Mouse (Mus musculus): ENCODE results near the gene Eef2.
"Not testable (repeated sequence)": the region's sequence is repeated elsewhere in the genome, so short reads cannot be mapped to it uniquely, and the experiment has no call there.

Eef2 gene

GRCm38 (mm10) chr10:81201807-81202758, 25.7 kb downstream of the Eef2 start, which contains the start of gene Nmrk2:
Nmrk2 (minus strand) TSS chr10:81202051.
- no peak for DNase-seq (ENCODE audit: low spot score)

GRCm38 (mm10) chr10:81202978-81203720, 26.7 kb downstream of the Eef2 start:
- DNase-seq (ENCODE audit: low spot score), result no peak

GRCm38 (mm10) chr10:81204137-81204536, 27.7 kb downstream of the Eef2 start:
- no peak for DNase-seq (ENCODE audit: low spot score)

DNA sequence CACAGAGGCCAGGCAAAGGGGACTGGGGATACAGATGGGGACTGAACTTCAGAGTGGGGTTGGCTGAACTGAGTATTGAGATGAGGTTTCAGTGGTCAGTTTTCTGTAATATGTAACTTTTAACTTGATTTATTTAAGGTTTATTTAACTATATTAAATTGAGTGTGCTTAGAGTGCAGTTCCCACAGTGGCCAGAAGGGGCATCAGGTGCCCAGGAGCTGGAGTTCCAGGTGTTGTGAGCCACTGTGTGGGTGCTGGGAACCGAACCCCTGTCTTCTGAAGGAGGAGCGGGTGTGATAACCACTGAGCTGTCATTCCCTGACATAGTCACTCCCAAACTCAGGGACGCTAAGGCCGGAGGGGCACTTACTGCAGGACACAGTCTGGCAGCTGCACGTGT, 33.7 kb downstream of the Eef2 start:
- no peak for DNase-seq (ENCODE audit: low spot score)

DNA sequence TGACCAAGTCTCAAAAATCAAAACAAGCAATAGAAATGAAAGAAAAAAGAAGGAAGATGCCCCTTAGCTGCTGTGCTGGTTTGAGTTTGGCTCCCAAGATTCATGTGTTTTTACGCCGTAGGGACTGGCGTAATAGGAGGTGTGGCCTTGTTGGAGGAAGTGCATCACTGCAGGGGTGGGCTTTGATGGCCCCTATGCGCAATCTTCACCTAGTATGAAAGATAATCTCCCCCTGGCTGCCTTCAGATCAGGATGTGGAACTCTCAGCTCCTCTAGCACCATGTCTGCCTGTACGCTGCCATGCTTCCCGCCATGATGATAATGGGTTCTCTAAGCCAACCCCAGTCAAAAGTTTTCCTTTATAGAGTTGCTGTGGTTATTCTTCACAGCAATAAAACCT, 39.8 kb downstream of the Eef2 start:
- no peak for DNase-seq (ENCODE audit: low spot score)

- no peak for DNase-seq (ENCODE audit: low spot score)
These were observed 40.4 kb downstream of the Eef2 start for GRCm38 (mm10) chr10:81216810-81217209.

GRCm38 (mm10) chr10:81217267-81217666, 40.8 kb downstream of the Eef2 start:
- not testable (repeated sequence) for DNase-seq (ENCODE audit: low spot score)

- DNase-seq (ENCODE audit: low spot score), result peak; percentile 71
These were observed 41.5 kb downstream of the Eef2 start for GRCm38 (mm10) chr10:81217964-81218363.

- no peak for DNase-seq (ENCODE audit: low spot score)
These were observed 45.1 kb downstream of the Eef2 start for GRCm38 (mm10) chr10:81221402-81222015.

DNA sequence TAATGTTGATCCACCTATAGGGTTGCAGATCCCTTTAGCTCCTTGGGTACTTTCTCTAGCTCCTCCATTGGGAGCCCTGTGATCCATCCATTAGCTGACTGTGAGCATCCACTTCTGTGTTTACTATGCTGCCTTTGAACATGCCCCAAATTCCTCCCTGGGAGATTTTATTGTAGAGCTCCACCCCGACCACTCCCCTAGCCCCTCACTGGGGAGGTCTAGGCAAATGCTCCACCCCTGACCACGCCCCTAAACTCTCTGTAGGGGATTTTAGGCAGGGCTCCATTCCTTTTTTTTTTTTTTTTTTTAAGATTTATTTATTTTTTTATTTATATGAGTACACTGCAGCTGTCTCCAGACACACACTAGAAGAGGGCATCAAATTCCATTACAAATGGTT, 47.3 kb downstream of the Eef2 start:
- DNase-seq (ENCODE audit: low spot score), result not testable (repeated sequence)

GRCm38 (mm10) chr10:81229735-81230437, 53.5 kb downstream of the Eef2 start:
- DNase-seq (ENCODE audit: low spot score), result no peak

DNA sequence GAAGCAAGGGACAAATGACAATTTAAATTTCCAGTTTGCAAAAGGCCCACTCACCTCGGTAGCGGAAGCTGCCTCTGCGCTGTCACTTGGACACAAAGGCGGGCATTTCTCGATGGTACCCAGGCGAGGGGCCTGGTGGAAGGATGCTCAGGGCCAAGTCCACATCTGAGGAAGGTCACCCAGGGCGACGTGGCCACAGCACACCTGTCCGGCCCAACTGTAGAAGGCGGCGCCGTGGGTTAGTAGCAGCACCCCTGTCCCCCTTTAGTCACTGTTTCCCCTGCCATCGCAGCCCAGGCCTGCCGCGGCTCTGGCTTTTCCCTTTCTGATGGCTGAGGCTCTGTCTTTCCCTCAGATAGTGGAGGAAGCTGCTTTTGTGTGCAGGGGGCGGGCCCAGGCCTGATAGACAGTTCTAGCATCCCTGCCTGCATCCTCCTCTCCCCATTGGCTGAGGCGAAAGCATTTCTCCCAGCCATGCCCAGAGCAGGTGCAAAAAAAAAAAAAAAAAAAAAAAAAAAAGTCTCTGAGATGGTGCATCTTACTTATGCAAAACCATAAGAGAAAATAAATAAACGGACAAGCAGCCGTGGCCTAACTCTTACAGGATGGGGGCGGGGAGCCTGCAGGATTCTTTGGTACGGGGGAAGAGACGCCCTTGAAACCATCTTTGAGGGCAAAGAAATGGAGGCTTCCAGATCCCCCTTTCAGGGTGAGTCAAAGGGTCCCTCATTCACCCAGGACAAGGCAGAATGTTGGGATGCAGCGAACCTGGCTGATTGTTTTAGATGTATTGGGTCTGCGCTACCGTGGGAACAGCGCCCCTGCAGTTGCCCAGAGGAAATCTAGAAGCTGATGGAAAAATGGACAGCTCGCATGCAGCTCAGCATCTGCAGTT, 54.3 kb downstream of the Eef2 start, which contains the start of gene Atcay:
Gene Atcay, minus strand, starts transcription at position 396 of the 895 bp plus-strand sequence.
- no peak for DNase-seq (ENCODE audit: low spot score)

DNA sequence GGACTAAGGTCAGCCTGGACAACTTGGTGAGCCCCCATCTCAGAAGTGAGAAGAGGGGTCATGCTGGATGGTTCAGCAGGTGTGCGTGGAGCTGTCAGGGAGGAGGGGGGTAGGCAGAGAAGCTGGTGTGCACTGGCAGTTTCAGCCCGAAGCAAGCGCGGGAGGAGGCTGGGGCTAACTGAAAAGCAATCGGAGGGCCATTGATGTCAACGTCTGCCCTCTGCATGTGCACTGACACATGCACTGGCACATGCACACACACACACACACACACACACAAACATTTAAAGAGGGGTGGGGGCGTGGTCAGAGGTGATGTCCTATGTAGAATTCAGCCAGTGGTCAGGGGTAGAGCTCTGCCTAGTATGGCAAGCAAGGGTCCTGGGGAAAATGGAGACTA, 55.0 kb downstream of the Eef2 start:
- DNase-seq (ENCODE audit: low spot score), result no peak
